Mouse (Mus musculus) adrenal gland, postnatal 10 days (tissue): Measurements from ENCODE around the gene Csrnp3. TPM values are rescaled to one million over a fixed set of nuclear protein-coding genes. Genes with fewer than 3 reads are reported as not detected.
"Not testable (repeated sequence)": the region's sequence is repeated elsewhere in the genome, so short reads cannot be mapped to it uniquely, and the experiment has no call there.

ENCODE experiments used
- DNase-seq: peaks from one replicate; pipeline ENCODE4 v3.0.0; 2021; ENCODE audit warnings: mixed read lengths
- long read RNA-seq, 2 experiments: library from polyadenylated mRNA; stranded (forward); transcript quantifications; one replicate each; pipeline ENCODE4 v2.0.0; 2021
- total RNA-seq, 2 experiments: library from RNA; stranded (reverse); gene quantifications; 2 replicates each; pipeline ENCODE4 v1.2.3; 2021

The Csrnp3 gene
- 1 to 10 TPM; 1.2 to 1.6 TPM for total RNA-seq
- long read RNA-seq, experiment 1: 0 reads
- long read RNA-seq, experiment 2: 0 reads

DNA sequence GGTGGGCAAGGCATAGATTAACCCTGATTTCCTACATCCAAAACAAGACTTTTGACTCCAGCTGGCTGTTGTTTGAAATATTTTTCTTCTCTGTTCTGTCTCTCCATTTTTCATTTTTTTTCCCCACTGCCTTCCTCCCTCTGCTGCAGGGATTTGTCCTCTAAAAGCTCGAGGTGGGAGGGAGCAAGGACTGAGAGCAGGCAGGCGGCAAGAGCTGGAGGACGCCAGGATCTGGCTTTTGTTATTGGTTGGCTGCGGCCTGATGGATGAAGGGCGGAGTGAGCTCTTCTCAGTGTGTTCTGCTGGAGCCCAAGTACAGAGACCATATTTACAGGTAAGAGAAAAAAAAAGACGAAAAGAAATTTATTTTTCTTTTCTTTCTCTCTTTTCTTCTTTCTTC, at the start of gene Csrnp3:
Gene Csrnp3, plus strand, starts transcription at position 217 of the 400 bp plus-strand sequence.
- DNase-seq: peak; percentile 65

GRCm38 (mm10) chr2:65801054-65801709, 44.4 kb upstream of the Csrnp3 start:
- DNase-seq: no peak

GRCm38 (mm10) chr2:65806556-65806955, 39.0 kb upstream of the Csrnp3 start:
- no peak for DNase-seq

DNA sequence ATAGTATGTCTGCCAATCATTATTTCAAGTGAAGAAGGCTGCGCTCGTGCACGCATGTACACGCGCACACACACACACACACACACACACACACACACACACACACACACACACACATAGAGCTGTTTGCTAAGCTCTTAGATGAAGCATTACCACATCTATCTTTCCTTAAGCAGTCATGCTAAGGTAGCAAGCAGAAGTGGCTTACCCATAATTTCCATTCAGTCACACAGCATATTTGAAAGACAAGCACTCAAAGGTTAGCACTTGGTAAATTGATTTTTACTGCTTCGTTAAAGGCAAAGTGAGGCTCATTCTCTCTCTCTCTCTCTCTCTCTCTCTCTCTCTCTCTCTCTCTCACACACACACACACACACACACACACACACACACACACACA, 34.4 kb upstream of the Csrnp3 start:
- not testable (repeated sequence) for DNase-seq

DNA sequence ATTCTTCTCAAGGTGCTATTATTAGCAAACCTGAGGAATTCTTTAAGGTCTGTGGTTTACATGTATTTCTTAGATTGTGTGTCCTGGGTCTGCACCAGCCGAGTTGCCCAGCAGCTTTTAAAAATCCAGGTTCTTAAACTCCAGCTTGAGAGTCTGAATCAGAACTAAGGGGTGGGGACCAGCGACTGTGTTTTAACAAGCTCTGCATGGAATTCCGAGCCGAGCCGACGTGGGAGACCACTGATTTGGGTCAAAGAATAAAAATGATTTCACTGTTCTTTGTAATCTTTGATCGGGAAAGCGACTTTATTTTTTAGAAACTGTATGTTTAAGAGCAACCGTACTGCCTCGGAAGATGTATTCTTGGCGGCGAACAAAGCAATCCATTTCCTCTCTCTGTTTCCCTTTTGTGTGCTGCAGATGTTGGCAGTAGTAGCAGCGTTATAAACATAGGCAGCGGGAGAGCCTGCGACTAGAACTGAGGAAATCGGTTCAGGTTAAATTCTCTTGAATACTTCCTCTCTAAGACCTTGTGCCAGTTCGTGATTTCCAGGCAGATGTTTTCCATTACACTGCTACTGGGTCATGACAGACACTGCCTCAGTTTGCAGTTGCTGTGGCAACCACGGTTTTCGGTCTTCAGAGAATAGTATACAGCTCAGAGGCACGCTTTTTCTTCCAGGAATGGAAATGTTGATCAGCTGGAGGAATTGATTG, 27.3 kb upstream of the Csrnp3 start:
- DNase-seq: no peak

DNA sequence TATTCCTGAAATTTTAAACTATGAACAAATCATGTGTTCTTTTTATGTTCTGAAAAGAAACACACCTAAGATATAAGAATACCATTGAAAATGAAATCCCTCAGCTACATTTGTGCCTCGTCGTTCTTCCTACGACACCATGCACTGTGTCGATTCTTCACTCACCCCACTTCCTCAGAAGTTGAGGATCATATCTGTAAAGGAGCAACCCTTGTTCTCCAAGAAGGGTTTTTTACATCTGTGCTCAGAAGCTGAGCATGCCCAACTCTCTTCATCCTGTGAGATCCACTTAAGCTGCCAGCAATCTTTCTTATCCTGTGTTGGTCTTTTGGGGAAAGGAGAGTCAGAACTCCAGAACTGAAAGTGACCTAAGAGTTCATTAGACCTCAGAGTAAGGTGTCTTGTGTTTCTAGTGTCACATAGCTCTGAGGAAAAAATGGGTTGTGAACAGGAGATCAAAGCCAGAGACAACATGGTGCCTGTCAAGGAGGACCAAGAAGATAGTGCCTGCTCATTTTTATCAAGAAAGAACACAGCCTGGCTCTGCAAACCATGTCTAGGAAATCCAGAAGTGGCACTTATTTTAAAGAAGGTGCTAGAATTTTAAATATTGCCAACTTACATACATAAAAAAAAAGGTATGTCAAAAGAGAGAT, 25.3 kb upstream of the Csrnp3 start:
- DNase-seq: no peak

GRCm38 (mm10) chr2:65826314-65826713, 19.3 kb upstream of the Csrnp3 start:
- DNase-seq: no peak

DNA sequence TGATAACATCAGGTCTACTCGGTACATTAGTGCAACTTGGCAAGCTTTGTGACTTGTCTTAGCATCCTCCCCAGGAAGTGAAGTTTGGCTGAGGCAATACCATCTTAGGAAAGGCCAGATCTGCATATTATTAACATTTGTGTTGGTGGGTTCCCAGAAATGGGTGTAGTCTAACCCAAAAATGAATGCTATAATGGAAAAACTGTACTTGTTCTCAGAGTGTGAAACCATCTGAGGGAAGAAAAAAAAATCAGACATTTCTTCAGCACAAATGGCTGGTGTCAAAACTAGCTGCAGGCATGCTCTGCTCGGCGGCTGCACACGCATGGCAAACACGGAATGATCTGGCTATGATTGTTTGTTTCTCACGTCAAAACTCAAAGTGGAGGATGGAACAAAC, 18.8 kb upstream of the Csrnp3 start:
- DNase-seq: no peak

DNA sequence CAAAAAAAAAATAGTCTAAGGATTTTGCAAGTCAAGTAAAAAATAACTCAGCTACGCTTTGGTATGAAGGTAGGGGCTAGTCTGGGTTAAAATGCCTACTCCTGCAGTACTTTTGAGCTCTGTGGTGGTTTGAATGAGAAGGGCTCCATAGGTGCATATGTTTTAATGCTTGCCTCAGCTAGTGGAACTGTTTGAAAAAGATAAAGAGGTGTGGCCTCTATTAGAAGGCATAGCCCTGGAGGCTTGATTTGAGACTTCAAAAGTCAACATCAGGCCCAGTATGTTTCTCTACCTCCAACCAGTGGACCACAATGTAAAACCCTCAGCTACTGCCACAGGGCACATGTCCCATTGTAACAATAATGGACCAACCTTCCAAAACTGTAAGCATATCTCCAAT, 16.9 kb upstream of the Csrnp3 start:
- no peak for DNase-seq

GRCm38 (mm10) chr2:65832738-65833395, 12.7 kb upstream of the Csrnp3 start:
- no peak for DNase-seq

DNA sequence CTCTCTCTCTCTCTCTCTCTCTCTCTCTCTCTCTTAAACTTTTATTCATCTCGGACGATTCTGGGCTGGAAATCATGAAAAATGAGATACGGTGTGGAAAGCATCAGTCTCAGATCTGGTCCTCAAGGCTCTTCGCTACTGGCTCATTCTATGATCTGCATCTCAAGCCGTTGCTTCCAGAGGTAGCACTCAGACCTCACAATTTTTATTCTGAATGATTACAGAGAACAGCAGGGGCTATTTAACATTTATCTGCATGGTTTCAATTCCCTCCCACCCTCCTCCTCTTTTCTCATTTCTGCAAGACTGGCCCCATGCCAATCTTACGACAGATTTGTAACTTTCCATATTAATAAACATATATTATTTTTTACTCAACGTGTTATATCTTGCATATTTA, 12.1 kb upstream of the Csrnp3 start:
- DNase-seq: no peak

DNA sequence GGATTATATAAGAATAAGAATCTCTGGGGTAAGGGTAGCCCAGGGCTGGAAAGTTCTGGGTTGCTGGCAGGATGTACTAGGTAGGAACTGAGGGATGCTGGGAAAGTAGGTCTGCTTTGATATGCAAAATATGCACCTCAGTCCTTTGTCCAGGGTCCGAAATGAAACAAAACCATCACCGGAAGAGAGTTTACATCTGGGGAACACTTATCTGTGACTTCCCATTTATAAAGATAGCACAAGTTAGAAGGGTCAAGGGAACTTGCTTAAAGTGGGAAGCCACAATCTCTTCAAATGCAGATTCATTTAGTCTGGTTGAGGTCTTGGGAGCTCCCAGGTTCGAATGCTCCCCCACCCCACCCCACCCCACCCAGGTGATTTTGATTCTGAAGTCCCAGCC, 4.0 kb upstream of the Csrnp3 start:
- DNase-seq: no peak

DNA sequence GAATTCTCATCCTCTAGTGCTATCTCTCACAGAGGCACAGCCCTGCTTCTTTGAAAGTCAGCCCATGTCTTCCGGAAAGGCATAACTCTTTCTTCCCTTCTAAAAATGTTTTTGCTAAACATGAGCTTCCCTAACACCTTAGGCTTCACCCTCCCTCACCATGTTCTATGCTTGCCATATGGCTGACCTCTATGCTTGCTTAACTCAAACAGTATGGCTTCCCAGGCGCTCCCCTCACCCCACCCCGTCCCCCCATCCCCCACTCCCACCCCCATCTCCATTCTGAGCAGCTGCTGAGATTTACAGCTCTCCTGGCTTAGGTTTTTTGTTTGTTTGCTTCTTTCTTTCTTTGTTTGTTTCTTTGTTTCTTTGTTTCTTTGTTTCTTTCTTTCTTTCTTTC, 3.2 kb upstream of the Csrnp3 start:
- no peak for DNase-seq

- DNase-seq: no peak
Measured at GRCm38 (mm10) chr2:65846000-65846755, 611 bp downstream of the Csrnp3 start.

DNA sequence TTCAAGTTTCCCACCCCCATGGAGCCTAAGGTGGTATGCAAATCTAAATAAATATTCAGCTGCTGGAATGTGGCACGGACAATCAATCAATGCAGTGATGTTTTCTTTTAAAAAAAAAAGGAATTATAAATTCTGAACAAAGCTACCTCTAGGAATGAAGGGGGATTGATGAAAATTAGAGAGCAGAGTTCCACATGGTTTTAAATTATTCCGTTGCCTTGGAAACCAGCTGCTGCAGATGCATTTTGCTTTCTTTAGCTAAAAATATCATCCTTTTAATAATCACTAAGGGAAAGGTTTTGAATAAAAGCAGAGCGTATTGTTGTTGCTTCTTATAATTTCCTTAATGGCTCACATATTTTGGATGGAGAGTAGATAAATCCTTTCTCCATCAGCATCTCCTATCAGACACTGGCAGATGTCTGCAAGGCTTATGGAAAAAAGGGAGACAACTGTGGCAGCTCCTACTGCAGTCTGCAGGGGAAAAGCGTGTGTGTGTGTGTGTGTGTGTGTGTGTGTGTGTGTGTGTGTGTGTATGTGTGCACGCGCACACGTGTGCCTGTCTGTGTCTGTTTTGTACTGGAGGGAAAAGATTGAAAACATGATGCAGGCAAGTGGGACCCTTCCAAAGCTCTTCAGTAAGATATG, 2.0 kb downstream of the Csrnp3 start:
- no peak for DNase-seq

DNA sequence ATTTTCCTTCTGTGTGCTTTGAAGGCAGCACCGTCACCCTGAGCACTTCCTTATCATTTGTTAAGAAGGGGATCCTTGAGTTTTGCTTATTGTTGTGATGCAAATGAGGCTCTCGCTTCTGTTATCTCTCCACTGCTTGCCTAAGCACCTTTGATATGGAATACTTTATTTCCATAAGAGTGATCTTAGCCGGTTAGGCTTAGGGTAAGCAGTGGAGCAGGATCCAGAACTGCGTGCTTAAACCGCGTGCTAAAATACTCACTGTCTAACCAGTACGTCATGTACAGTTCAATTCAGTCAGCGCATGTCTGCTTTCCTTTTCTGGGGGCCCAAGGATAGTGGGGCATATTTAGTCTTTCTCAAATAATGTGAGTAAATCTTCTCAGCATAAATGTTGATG, 3.1 kb downstream of the Csrnp3 start:
- DNase-seq: no peak

DNA sequence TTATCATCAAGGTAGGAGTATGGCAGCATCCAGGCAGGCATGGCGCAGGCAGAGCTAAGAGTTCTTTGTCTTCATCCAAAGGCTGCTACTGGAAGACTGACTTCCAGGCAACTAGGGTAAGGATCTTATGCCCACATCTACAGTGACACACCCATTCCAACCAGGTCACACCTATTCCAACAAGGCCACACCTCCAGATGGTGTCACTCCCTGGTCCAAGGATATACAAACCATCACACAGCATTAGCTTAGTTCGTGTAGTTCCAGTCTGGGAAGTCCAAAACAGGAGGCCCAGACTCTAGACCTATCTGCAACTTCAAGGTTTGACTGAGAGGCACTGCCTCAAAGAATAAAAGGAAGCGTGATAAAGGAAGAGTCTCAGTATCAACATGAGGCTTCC, 4.7 kb downstream of the Csrnp3 start:
- DNase-seq: not testable (repeated sequence)

- DNase-seq: no peak
Measured at GRCm38 (mm10) chr2:65856791-65857190, 11.2 kb downstream of the Csrnp3 start.

GRCm38 (mm10) chr2:65859767-65860727, 14.5 kb downstream of the Csrnp3 start:
- no peak for DNase-seq

DNA sequence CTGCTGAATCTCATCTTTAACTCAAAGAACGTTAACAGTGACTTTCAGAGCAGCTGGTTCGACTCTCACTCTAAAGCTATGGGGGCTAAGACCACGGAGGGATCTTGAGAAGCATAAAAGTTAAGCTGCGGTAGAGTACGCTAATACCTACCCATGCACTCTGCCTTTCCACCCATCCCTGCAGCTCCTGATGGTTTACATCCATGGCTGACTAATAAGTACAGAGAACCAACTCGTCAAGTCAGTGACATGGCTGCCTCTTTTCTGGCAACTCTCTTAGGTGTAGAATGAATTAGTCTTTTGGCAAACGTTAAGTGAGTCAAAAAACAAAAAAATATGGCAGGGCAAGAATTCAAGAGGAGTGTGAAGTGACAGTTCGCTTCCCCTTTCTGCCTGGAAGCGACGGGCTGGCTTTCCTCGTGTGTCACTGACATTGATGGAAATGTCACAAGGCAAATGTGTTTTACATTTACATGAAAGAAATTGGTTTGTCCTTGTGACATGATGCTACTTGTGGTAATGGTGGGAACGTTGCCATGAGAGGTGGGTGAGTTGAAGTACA, 19.3 kb downstream of the Csrnp3 start:
- no peak for DNase-seq
